Mouse (Mus musculus) MEL-GATA-1-ER (cell line): ENCODE results near the gene Mustn1.

Experiments
- DNase-seq: peaks from one replicate; pipeline ENCODE4 v3.0.0-alpha.2; 2012; ENCODE audit warnings: low read depth; ENCODE audit errors: extremely low read depth

Mustn1 gene

DNA sequence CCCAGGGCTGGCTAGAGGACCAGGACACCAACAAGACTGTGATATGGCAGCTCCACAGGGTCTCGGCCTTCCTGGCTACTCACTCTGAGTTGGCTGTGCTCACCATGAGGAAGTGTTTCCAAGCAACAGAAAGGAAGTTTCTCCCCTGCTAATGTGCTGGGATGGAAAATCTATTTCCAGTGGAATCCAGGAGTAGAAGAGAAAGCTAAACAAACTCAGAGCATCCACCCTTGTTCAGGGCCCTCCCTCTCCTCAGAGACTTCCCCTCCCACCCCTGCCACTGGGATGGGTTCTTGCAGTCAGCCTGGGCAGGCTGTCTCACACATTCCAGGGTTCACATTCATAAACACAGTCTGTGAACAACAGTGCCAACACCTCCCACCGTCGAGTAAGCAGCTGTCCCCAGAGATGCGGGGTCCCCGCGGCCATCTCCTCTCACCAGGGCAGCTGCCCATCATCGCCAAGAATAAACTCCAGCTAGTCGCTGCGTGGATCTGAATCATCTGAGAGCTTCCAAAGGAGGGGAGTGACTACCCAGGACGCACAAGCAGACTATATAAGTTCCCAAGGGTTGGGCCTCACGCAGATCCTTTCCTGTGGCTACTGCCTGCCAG is at the start of gene Mustn1:
Gene Mustn1 (plus strand): TSS at position 243 of the 614 bp plus-strand sequence.
- DNase-seq = no peak

DNA sequence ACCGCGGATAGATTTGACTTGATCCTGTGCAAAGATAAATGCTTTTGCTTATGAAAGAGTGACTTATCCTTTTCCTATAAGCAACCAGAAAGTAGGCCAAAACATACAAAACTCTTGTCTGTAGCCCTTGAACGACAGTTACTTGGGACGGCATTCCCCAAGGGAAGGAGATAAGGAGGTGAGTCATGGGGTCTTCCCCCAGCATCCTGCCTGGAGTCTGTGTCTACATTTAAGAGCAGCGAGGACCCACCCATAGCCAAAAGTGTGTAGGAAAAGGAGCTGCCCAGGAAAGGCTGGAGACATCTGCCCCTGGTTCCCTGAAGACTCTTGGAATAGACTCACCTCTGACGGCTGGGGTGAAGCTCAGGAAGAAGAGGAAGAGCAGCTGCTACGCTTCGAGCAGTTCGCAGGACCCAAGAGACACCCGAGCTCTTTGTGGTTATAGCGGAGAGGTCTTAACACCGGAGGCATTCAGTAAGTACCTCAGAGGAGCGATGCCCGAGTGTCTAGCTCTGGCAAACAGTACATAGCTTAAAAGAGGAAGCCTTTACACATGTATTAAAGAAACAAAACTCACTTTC is 41.5 kb upstream of the Mustn1 start:
- DNase-seq = no peak

DNA sequence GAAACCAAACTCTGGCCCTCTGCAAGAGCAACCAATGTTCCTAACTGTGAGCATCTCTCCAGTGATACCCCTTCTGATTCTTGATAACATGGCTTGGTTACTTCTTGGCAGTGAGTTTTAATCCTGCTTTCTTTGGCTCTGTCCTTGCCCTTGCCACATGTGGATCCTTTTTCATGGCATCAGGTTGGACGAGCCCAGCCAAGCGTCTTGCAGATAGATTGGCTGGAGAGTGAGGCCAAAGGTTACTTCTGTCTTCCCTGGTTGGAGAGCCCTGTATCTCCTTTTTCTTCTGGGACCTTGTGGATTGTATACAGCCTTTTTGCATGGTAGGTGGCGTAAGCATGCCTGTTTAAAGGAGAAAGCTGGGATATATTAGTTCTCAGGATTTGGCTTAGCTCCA is 35.3 kb upstream of the Mustn1 start:
- DNase-seq = no peak

DNA sequence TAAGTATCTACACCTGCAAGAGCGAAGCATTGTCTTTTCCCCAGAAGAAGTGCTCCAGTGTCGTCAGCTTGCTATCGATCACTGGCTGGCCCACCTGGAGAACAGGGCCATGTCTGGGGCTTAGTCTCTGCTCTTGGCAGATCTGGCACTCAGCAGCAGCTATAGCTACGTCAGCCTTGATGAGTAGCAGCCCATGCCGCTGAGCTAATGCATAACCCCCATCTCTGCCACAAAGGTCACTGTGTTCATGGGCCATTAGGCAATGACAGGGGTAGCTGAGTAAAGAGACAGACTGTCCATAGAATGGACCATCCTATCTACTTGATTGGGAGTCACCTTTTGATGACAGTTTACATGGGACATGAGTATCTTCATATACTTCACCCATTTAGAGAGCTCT is 28.5 kb upstream of the Mustn1 start:
- DNase-seq = no peak

DNA sequence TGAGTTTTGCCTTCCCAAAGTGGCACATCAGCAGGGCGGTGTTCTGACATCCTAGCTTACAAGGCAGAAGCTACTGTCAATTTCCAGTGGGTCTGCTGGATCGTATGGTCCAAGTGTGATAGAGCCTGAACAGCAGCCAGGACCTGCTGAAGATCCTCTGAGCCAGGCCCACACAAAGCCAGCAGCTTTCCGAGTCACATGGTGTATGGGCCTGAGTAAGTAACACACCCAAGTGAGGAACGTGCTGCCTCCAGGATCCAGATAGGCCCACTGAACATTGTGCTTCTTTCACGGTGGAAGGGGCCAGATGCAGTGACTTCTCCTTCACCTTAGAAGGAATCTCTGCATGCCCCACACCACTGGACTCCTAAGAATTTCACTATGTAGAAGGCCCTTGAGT is 26.7 kb upstream of the Mustn1 start:
- no peak for DNase-seq

DNA sequence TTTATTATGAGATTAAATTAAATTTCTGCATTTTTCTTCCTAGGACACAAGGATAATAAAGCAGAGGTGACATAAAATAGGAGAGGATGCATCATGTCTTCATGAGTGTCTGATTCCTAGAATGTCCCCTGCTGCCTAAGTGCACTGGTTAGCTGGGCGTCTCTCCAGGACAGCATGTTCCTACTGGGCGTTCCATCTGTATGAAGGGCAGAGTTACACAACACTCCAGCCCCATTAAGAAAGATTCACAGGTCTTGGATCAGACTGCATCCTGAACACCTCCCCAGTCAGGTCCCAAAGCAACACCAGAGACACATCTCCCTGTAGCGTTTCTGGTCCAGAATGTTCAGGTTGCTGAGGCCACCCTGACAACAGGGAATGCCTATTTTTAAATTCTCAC is 23.7 kb upstream of the Mustn1 start:
- no peak for DNase-seq

DNA sequence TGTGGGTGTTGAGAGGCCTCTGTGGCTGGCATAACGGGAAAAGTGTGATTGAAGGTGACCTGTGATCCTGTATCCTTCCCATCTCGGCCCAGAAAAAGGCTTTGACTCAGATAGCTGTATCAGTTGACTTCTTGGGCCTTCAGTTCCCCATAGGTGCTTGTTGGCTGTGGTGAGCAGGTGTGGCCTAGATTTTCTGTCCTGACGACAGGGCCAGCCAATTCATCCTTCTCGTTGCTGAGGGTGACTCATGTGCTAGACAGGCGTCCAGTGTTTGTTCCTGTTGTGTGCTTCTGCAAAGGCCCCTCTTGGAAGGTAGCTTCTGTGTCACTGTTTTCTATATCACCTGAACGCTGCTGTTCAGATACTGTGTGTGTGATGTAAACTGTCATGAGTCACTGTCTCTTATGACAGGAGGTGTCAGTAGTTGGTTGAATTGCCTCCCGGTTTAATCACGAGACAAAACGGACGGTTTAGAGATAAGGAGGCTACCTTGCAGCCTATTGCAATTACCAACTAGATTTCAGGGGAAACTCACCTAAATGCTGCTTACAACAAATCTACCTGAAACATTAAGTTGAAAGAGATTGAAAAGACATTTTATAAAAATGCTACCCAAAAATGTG is 22.0 kb upstream of the Mustn1 start:
- DNase-seq = no peak

DNA sequence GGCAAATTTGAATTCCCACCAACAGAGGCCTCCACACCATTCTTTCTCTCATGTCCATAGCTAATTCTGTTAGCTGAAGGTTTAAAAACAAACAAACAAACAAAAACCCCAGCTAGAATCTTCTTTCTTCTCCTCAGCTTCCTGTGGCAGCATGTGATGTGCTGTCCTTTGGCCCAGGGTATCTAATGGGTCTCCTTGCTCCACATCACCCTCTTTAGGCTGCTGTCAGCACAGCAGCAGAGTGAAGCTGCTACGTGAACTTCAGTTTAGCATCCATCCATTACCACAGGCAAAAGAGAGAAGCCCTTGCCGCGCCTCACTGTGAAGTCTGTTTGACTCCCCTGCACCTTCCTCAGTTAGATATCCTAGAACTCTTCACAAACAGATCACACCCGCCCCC is 21.0 kb upstream of the Mustn1 start:
- no peak for DNase-seq

DNA sequence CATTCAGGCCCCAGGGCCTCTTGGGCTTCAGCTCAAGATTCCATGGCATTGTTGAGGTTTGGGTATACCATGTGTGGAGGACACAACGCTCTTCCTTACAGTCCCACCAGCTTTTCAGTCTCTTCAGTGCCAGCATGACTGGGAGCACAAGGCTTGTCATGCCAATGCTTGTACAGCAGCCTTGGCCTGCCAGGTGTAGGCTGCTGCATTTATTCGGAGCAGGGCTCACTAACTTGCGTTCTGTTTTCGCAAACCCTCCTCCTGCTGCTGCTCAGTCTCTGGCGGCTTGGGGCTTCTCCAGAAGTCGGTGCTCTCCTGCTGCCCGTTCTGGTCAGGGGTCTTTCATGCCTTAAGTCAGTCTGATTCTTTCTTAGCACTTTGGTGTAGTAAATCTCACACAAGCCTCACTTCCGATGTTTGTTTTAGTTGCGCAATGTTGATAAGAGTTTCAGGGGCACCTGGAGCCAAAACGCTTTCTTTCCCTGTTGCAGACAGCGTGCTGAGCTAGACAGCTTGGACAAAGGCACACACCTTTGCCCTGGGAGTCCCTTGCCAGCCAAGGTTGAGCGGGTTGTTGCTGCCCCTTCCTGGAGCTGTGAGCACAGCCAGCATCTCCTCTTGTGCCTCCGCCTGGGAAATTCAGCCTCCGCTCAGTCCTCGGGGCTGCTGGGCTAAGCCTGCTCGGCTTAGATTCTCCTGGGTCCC is 17.4 kb upstream of the Mustn1 start:
- DNase-seq = no peak

DNA sequence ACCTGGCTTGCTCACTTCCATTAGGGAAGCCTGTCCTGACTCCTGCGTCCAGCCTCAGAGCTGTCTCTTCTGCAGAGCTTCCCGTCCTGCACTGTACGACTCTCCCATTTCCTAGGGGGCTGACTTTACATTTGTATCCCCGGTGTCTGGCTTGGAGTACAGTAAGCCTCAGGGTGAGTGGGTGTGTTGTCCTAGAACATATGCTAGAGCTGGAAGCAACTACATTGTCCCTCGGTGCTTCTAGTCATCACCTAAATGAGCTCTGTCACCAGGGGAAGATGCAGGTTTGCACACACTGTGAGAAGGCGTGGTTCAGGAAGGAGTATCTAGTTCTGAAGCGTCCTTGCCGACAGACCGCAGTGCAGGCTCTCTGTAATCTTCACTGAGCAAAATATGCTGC is 16.6 kb upstream of the Mustn1 start:
- DNase-seq = no peak

DNA sequence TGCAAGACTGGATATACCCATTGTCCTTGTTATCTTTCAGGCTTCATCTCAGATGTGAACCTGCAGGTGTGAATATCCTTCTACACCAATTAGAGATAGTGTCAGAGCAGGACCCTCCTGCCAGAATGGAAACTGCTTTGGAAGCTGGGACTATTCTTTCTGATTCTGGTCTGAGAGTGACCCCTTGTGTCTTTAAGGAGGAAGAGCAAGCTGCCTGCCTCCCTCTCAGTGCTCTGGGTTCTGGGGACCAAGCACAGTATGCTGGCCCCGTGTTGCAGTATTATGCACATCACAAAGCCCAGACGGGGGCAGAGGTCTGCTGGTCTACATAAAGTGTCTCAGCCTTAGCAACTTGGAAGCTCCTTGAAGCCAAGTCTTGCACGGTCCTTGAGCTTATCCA is 13.7 kb upstream of the Mustn1 start:
- no peak for DNase-seq

DNA sequence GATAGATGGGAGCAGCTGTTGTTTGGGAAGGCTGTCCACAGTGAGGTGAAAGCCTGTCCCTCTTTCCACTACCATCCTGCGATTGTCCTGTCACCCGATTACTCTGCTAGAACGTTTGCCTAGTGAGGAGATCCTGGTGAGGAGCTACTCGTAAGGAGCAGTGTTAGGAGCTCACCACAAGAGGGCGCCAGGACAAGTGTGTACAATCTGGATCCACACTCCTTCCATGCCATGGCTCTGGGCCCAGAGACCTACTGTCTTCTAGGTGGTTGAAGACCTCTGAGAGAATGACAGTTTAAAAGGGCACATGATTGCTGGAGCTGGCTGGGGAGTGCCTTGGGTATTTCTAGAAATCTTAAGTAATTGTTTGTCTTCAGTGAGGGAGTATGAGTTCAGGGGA is 12.0 kb upstream of the Mustn1 start:
- peak; percentile 37 for DNase-seq

DNA sequence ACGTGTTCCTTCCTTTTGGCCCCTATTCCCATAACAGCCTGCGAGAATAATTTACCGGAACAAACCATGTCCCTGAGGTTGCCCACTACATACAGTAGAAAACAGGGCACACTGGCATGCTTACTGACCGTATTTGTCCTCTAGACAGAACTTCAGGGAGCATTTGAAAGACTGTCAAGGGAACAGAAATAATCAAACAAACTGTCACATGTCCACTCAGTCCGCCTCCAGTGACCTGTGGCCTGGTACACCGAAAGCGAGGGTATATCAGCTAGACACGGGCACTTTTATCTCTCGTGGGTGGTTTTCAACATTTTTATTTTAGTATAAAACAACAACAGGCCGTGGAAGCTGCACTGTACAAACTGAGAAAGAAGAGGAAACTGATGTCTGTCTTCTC is 10.2 kb upstream of the Mustn1 start:
- DNase-seq = no peak

DNA sequence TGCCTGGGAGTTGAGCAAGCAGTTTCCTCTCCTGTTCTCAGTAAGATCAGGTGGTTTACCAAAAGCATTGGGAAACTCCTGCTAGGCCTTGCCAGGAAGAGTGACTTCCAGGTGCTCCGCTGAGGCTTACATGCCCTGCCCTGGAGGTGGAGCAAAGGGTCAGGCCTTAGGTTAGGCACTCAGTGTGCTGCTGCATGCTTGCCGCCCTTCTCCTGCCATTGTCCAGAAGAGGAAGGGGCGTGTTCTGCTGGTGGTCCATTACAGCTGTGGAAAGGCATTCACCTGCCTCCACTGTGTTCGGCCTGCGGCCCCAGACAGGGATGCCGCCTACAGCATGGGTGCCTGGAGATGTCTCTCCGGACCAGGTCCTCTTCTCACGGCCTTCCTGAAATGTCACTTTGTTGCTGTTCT is 9.6 kb upstream of the Mustn1 start:
- no peak for DNase-seq

DNA sequence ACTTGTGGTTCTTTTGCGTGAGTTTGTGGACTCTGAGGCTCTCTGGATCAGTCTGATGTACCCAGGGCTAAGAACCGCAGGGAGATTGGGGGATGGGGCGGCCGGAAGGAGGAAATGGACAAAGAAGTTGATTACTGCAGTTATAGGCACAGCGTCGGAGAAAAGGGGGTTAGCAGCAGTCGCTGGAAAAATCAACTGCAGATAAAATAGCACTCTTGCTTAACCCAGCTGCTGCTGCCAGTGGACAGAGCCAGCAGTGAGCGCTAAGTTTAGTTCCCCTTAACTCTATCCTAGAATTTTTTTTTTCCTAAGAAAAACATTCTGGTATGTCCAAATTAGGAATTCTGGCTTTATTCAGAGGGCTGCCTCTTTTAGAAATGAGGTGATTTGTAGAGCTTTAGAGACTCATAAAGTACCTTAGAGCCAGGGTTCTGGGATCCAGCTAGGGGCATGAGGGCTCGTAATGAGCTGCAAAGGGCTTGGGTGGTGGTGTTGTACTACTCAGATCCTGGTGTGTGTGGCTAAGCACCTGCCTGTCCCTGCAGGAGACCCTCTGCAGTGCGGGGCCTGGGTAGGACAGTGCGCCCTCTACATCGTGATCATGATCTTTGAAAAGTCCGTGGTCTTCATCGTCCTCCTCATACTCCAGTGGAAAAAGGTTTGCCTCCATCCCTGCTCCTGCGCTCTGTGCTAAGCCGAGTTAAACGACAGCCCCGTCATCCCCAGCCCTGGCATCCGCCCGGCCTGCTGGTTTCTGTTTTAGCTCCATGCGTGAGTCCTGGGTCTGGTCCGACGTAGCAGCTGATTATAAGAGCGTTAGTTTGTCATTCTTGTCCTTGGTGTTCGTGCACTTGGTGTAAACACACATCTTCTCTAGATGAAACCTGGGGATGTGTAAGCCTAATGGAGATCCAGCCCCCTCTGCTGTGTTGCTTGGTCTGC is 8.5 kb upstream of the Mustn1 start:
- DNase-seq = no peak

DNA sequence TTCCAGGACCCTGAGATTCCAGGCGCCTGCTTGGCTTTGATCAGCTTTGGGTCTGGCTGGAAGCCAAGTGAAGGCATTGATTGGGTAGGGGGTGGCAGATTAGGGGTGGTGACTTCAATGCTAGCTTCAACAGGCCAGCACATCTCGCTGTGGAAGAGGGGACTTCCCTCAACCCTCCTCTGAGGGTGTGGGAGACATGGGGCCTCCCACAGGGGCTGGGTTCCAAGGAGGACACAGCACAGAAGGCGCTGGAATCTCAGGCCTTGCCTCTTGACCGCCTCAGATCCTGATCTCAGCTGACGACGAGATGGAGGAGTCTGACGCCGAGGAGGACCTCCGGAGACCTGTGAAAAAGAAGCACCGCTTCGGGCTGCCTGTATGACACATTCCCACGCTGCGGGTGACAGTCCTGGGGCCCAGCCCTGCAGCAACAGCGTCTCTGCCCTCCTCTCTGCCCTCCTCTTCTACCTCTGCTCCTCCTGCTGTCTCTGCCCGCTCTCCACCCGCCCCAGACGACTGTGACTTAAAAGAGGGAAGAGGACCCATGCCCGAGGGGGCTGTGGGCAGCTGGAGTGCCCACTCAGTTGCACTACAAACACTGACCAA is 4.8 kb upstream of the Mustn1 start:
- DNase-seq = no peak

DNA sequence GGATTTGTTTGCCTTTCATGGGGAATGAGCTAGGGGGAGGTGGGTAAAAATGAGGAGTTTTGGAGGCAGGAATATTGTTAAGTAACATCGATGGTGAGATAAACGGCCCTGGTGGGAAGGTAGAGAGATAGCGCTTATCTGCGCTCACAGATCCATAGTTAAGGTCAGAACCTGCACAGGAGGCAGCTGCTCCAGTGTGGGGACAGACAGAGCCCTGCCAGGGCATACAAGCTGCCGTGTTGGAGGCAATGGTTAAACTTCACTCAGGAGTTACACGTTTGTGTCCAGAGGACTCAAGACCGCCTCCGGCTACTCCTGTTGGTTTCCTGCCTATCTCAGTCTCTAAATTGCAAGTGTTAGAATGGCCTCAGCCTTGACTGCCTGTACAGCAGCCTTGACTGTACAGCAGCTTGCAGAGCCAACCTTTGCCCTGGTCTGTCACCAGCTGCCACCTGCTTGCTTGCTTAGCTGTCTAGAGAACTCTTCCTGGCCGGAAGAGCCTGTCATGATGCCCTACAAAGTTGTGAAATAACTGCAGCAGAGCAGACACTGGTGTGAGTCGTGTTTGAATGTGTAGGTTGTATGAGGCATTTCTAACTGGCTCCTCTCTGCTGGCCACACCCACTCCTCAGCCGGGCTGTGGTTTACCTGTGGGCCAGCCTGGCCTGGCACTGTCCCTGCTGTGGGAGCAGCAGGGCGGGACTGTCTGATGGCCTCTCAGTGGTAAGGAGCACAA is 3.7 kb upstream of the Mustn1 start:
- no peak for DNase-seq

DNA sequence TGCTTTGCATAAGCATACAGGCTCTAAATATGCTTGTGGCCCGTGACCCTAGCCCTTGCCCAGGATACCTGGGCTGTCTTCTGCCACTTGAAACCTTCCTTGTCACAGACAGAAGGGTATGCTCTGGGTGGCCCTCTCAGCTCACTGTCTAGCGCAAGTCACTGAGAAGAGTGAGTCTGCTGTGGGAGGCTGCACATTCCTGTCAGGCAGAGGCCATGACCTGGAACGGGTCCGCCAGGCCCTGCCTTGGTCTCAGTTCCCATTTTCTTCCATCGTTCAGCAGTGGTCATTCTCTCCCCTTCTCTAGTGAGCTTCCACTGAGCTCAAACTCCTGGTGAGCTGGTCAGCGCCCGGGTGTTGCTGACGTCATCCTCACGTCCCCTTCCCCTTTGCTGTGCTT is 3.0 kb upstream of the Mustn1 start:
- DNase-seq = no peak

DNA sequence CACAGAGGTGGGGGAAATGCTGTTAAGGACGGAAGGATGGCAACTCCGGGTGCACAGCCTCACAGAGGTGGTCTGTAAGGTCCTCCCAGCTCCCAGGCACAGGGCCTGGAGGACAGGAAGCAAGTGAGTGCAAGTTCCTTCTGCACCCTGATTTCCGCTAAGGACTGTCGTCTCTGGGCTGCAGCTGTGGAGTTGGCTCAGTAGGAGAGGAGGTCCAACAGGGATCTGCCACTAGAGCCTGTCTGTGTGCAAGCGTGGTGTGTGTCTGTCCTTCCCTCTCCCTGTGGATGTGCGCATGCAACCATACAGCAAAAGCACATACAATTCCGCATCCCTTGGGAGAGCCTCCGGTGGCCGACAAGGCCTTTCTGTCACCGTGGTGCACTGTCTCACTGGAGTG is 2.5 kb upstream of the Mustn1 start:
- DNase-seq = no peak

DNA sequence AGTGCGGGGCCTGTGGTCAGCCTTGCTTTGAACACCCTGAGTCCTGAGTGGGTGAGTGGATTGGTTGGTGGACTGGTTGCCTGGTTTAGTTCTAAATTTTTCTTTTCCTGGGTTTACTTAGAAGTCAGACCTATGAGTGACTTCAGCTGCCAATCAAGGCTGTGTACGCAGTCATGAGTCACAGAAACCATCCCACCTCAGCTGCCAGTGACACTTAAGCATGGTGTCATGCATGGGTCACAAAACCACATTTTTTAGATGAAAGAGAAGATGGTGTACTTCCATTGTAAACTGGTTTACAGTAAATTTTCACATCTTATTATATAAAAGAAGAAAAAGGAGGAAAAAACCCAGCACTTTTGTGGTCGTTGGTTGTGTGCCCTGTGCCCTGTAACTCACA is 1.2 kb upstream of the Mustn1 start:
- no peak for DNase-seq
